ENCODE assay signal across 8 mouse cellular contexts in the genomic region with DNA sequence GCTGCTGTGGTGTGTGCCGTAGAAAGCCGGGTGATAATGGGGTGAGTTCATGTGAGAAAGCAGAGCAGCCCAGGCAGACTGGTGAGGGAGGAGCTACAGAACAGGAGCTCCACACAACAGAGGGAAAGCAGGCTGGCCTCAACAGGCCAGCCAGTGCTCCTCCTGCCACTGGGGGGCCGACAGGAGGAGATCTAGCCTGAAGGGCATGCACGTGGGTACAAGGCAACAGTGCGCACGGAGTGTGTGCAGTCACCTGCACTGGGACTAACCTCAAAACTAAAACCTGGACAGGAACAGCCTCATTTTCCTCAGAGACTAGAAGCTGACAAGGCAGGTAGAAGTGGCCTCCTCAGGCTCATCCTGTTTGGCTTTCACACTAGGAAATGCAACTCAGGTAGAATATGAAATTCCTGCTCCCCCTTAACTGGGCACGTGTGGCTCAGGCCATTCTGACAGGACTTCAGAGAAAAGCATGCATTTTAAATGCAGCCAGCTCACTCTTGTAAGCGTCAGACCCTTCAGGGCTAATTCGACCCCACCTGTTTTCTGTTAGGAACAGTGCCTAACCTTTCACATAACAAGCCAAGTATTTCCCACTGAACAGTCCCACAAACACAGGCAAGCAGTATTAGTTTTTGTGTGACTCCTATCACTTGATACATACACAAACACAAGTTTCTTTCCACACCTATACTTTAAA. TPM values are rescaled to one million over a fixed set of nuclear protein-coding genes. Genes with fewer than 3 reads are reported as not detected.
DNase-seq lines count a peak whose midpoint lies in the region; ATAC-seq and TF ChIP-seq lines count a peak whose summit lies in the region.

No protein-coding gene starts in this region.

- in situ Hi-C loops in CH12.LX (cut with MboI; ENCODE audit: low pct_ligation_motif_present, low pct_unique_long_range_greater_than_20kb, low sequenced_read_pairs): loop anchor here (5.0 kb wide), 1 partner anchor 36 kb away; no protein-coding TSS in a partner anchor

- no peak; the same call in 1 of the 2 replicates for TF ChIP-seq RAD21 in CH12.LX (IDR thresholded peaks at IDR 0.05; ENCODE audit: low read depth, low read length)

- TF ChIP-seq EP300 in CH12.LX (IDR thresholded peaks at IDR 0.05; ENCODE audit: low read length): no peak

- dilution Hi-C loops in CH12.LX (cut with MboI; ENCODE audit: extremely low pct_ligation_motif_present, extremely low pct_unique_long_range_greater_than_20kb, low sequenced_read_pairs): no loop called here

- no peaks in the 10 kb centered on the region for H3K27me3 ChIP-seq in forebrain, embryonic 10.5 days (ENCODE audit: poor library complexity, severe bottlenecking)
- H3K27me3 ChIP-seq in forebrain, embryonic 14.5 days (replicated peaks; ENCODE audit: control insufficient read depth, insufficient read depth, low read length): no peaks in the 10 kb centered on the region
- no peaks in the 10 kb centered on the region for H3K27me3 ChIP-seq in CH12.LX (replicated peaks)
- H3K27me3 ChIP-seq in forebrain, postnatal 0 days (ENCODE audit: insufficient read depth, low read length): no peaks in the 10 kb centered on the region
- no peaks in the 10 kb centered on the region for H3K27me3 ChIP-seq in limb, embryonic 15.5 days

- no peak for DNase-seq in forebrain, embryonic 10.5 days (ENCODE audit: extremely low spot score, low spot score)
- no peak for DNase-seq in forebrain, embryonic 14.5 days (ENCODE audit: low spot score)
- no peak for DNase-seq in CH12.LX (ENCODE audit: extremely low read depth)
- DNase-seq in forebrain, postnatal 0 days: no peak
- DNase-seq in urinary bladder, postnatal 10 days (ENCODE audit: low spot score): no peak
- no peak for DNase-seq in layer of hippocampus, adult 9-11 months

- no peak for ATAC-seq in forebrain, embryonic 14.5 days
- peak; percentile 40 for ATAC-seq in forebrain, postnatal 0 days
- ATAC-seq in limb, embryonic 15.5 days (ENCODE audit: insufficient number of reproducible peaks, low FRiP score, low TSS enrichment, low read depth): no peak
- ATAC-seq in activated CD4-positive, CD25-positive, alpha-beta regulatory T cell, adult 4 months: no peak

- WGBS in forebrain, embryonic 10.5 days: 53% methylated on average over 9 of the region's 9 CpGs
- WGBS in forebrain, embryonic 14.5 days: 45% methylated on average over 9 of the region's 9 CpGs
- 53% methylated on average over 9 of the region's 9 CpGs for WGBS in forebrain, postnatal 0 days
- WGBS in limb, embryonic 15.5 days: 17% methylated on average over 9 of the region's 9 CpGs

- no peak overlapping the region for H3K9ac ChIP-seq in forebrain, embryonic 14.5 days (ENCODE audit: low read length)
- H3K9ac ChIP-seq in CH12.LX (ENCODE audit: insufficient read depth, low read depth): no peak overlapping the region
- no peak overlapping the region for H3K9ac ChIP-seq in forebrain, postnatal 0 days
- H3K9ac ChIP-seq in limb, embryonic 15.5 days: no peak overlapping the region

- no peak for TF ChIP-seq POLR2A in CH12.LX (IDR thresholded peaks at IDR 0.05; ENCODE audit: low read depth, low read length)

- peaks cover 50% of the 10 kb centered on the region for H3K4me1 ChIP-seq in forebrain, embryonic 10.5 days
- H3K4me1 ChIP-seq in forebrain, embryonic 14.5 days (ENCODE audit: control insufficient read depth, insufficient read depth, low read length): peaks cover 13% of the 10 kb centered on the region
- H3K4me1 ChIP-seq in CH12.LX (ENCODE audit: control insufficient read depth in 1 of 2, insufficient read depth in 2 of 2): peaks cover 14 to 55% of the 10 kb centered on the region in 2 experiments
- peaks cover 2% of the 10 kb centered on the region; the same call in 1 of the 2 replicates for H3K4me1 ChIP-seq in forebrain, postnatal 0 days (ENCODE audit: insufficient read depth)
- H3K4me1 ChIP-seq in limb, embryonic 15.5 days: peaks cover 38% of the 10 kb centered on the region

- peaks cover 40% of the 10 kb centered on the region for H3K79me2 ChIP-seq in CH12.LX (replicated peaks; ENCODE audit: control insufficient read depth, extremely low read depth, insufficient read depth, poor library complexity, severe bottlenecking)

- H3K9me3 ChIP-seq in forebrain, embryonic 10.5 days: no peaks in the 10 kb centered on the region
- no peaks in the 10 kb centered on the region for H3K9me3 ChIP-seq in forebrain, embryonic 14.5 days (replicated peaks; ENCODE audit: control insufficient read depth, low read length)
- H3K9me3 ChIP-seq in CH12.LX (replicated peaks; ENCODE audit: low read length): no peaks in the 10 kb centered on the region
- no peaks in the 10 kb centered on the region for H3K9me3 ChIP-seq in forebrain, postnatal 0 days (ENCODE audit: low read length)
- no peaks in the 10 kb centered on the region for H3K9me3 ChIP-seq in limb, embryonic 15.5 days

- H3K4me3 ChIP-seq in forebrain, embryonic 10.5 days: no peak overlapping the region
- H3K4me3 ChIP-seq in forebrain, embryonic 14.5 days (ENCODE audit: low read depth, low read length): no peak overlapping the region
- no peak overlapping the region for H3K4me3 ChIP-seq in CH12.LX (replicated peaks in 1 of 3; ENCODE audit: low read depth in 2 of 3, low read length in 2 of 3, poor library complexity in 1 of 3)
- H3K4me3 ChIP-seq in forebrain, postnatal 0 days (ENCODE audit: low read depth, low read length): no peak overlapping the region
- no peak overlapping the region for H3K4me3 ChIP-seq in limb, embryonic 15.5 days

- peaks cover 78% of the 10 kb centered on the region for H3K36me3 ChIP-seq in forebrain, embryonic 10.5 days (replicated peaks)
- peaks cover 58% of the 10 kb centered on the region for H3K36me3 ChIP-seq in forebrain, embryonic 14.5 days (ENCODE audit: control insufficient read depth, insufficient read depth, low read length)
- peaks cover 56 to 84% of the 10 kb centered on the region in 2 experiments for H3K36me3 ChIP-seq in CH12.LX (replicated peaks in 1 of 2; ENCODE audit: control insufficient read depth in 1 of 2, insufficient read depth in 1 of 2, low read length in 1 of 2)
- peaks cover 41% of the 10 kb centered on the region for H3K36me3 ChIP-seq in forebrain, postnatal 0 days (ENCODE audit: insufficient read depth)
- H3K36me3 ChIP-seq in limb, embryonic 15.5 days: peaks cover 36% of the 10 kb centered on the region

- TF ChIP-seq CTCF in CH12.LX (conservative IDR thresholded peaks at IDR 0.05 in 1 of 2, IDR thresholded peaks at IDR 0.05 in 1 of 2; ENCODE audit: low read depth in 2 of 2, low read length in 2 of 2): peak in 1 of 2 experiments; percentile 38; a peak in 2 of 4 replicates
- TF ChIP-seq CTCF in forebrain, postnatal 0 days (IDR thresholded peaks at IDR 0.05; ENCODE audit: low read depth): 0 out of 2 replicates have a peak, but pooled peaks have one; percentile 17

- peak overlapping the region; percentile 59 for H3K27ac ChIP-seq in forebrain, embryonic 10.5 days
- H3K27ac ChIP-seq in forebrain, embryonic 14.5 days (ENCODE audit: low read depth, low read length): no peak overlapping the region
- H3K27ac ChIP-seq in CH12.LX (ENCODE audit: insufficient read depth, low read depth): no peak overlapping the region
- no peak overlapping the region for H3K27ac ChIP-seq in forebrain, postnatal 0 days (ENCODE audit: low read depth, low read length)
- 0 out of 2 replicates have a peak overlapping the region, but pooled peaks have one; percentile 33 for H3K27ac ChIP-seq in limb, embryonic 15.5 days

- no peak overlapping the region for H3K4me2 ChIP-seq in forebrain, embryonic 14.5 days (ENCODE audit: low read length)
- H3K4me2 ChIP-seq in CH12.LX (ENCODE audit: insufficient read depth, low read depth, poor library complexity, severe bottlenecking): no peak overlapping the region
- H3K4me2 ChIP-seq in forebrain, postnatal 0 days (ENCODE audit: low read depth): no peak overlapping the region
- H3K4me2 ChIP-seq in limb, embryonic 15.5 days: no peak overlapping the region

TF ChIP-seq in CH12.LX, 34 proteins besides CTCF, POLR2A, EP300 and RAD21 (continues in another document):
- TF ChIP-seq MAFK (IDR thresholded peaks at IDR 0.05; ENCODE audit: insufficient replicate concordance, low read length) (0 out of 2 replicates have a peak, but pooled peaks have one; percentile 15), KAT2A (IDR thresholded peaks at IDR 0.05; ENCODE audit: insufficient replicate concordance, low read length) (no peak), MXI1 (IDR thresholded peaks at IDR 0.05; ENCODE audit: low read depth, low read length) (peak; percentile 56; the same call in 1 of the 2 replicates), MAX (IDR thresholded peaks at IDR 0.05; ENCODE audit: low read length) (peak; percentile 49; the same call in 1 of the 2 replicates), BHLHE40 (IDR thresholded peaks at IDR 0.05; ENCODE audit: low read depth, low read length) (peak; percentile 66), ZMIZ1 (IDR thresholded peaks at IDR 0.05; ENCODE audit: low read depth, low read length) (0 out of 2 replicates have a peak, but pooled peaks have one; percentile 41), PAX5 (IDR thresholded peaks at IDR 0.05; ENCODE audit: low read length) (no peak), NELFE (IDR thresholded peaks at IDR 0.05; ENCODE audit: low read depth, low read length) (no peak)

RNA-seq across cellular contexts. Expression of gene Cep68, which starts 5.9 kb away (rescaled TPM):
- polyA plus RNA-seq in forebrain, embryonic 10.5 days (2016; fragmentation: Nextera tagmentation; extraction: Ambion mirVana): 43.2 and 45.3 TPM in 2 replicates
- polyA plus RNA-seq in forebrain, embryonic 14.5 days (2014; fragmentation: Nextera tagmentation; extraction: Ambion mirVana): 24.9 and 27.9 TPM in 2 replicates
- total RNA-seq in CH12.LX (2012; rRNA removed): 28.7 and 30.7 TPM in 2 replicates
- 27.8 and 28.3 TPM in 2 replicates for total RNA-seq in CH12.LX (2014; rRNA removed)
- polyA plus RNA-seq in CH12.LX (2012; ENCODE audit: insufficient read length, low read depth): 27.7 and 31.6 TPM in 2 replicates
- 41.7 and 43.9 TPM in 2 replicates for total RNA-seq in forebrain, postnatal 0 days (2014; rRNA removed)
- polyA plus RNA-seq in forebrain, postnatal 0 days (2015; fragmentation: Nextera tagmentation; extraction: Ambion mirVana): 21.5 and 26.1 TPM in 2 replicates
- polyA plus RNA-seq in limb, embryonic 15.5 days (2015; fragmentation: Nextera tagmentation; extraction: Ambion mirVana): 27.2 and 27.3 TPM in 2 replicates
- polyA plus RNA-seq in activated CD4-positive, CD25-positive, alpha-beta regulatory T cell, adult 4 months (2017; shearing (Covaris generic)): 10 to 100 TPM in 1 of 2 experiments, 1 to 10 TPM in 1; 9.4 to 11.2 TPM

RNA-seq across cellular contexts. Expression of gene Rab1a, which starts 42.1 kb away (rescaled TPM):
- polyA plus RNA-seq in forebrain, embryonic 10.5 days (2016; fragmentation: Nextera tagmentation; extraction: Ambion mirVana): 200 and 210 TPM in 2 replicates
- 230 and 259 TPM in 2 replicates for polyA plus RNA-seq in forebrain, embryonic 14.5 days (2014; fragmentation: Nextera tagmentation; extraction: Ambion mirVana)
- total RNA-seq in CH12.LX (2012; rRNA removed) (76.7 and 98.7 TPM in 2 replicates), CH12.LX (2014; rRNA removed) (135 and 143 TPM in 2 replicates)
- 216 and 263 TPM in 2 replicates for polyA plus RNA-seq in CH12.LX (2012; ENCODE audit: insufficient read length, low read depth)
- 105 and 108 TPM in 2 replicates for total RNA-seq in forebrain, postnatal 0 days (2014; rRNA removed)
- polyA plus RNA-seq in forebrain, postnatal 0 days (2015; fragmentation: Nextera tagmentation; extraction: Ambion mirVana): 267 and 312 TPM in 2 replicates
- polyA plus RNA-seq in limb, embryonic 15.5 days (2015; fragmentation: Nextera tagmentation; extraction: Ambion mirVana): 289 and 309 TPM in 2 replicates
- 100 to 1,000 TPM in 1 of 2 experiments, 10 to 100 TPM in 1; 98.6 to 135 TPM for polyA plus RNA-seq in activated CD4-positive, CD25-positive, alpha-beta regulatory T cell, adult 4 months (2017; shearing (Covaris generic))

Comparison
In these comparisons a context has a peak if more than half of its experiments do, and no peak if none do; other contexts are left out.
1. H3K27ac ChIP-seq: peak in forebrain, embryonic 10.5 days (single experiment) and limb, embryonic 15.5 days (single experiment); none in forebrain, embryonic 14.5 days (single experiment), CH12.LX (single experiment) and forebrain, postnatal 0 days (single experiment).